In the genomic region with DNA sequence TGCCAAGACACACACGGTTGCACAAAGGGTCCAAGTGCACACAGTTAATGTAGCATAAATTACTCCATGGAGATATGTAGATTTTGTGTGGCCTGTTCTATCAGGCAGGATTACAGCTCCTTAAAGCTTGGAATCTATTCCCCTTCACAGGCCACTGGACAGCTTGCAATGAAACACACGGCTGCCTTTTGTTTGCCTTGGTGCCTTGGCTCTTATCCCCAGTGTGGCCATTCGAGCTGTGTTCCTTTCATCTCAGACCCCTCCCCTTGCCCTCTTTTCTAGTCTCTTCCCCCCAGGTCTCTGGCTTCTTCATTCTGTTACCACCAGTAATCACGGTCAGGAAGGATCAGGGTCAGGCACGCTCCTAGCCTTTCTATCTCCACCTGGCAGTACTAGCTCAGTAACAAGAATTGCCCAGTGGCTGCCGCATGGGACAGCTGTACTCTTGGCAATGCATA, we compare ENCODE assay signal across 15 mouse cellular contexts.
A peak's percentile ranks its signal among the peaks of the same experiment; 100 is the strongest.
DNase-seq lines count a peak whose midpoint lies in the region; ATAC-seq lines count a peak whose summit lies in the region.
"Had no signal": no experiment of that assay in that cellular context is flagged by ENCODE, and none has a peak within 500 bp of the region (broad histone marks: within the 10 kb centered on the region; RNA-seq: fewer than 3 reads in every experiment).

No protein-coding gene starts in this region.

- peak; percentile 58 for DNase-seq in heart, embryonic 10.5 days (ENCODE audit: low spot score)
- DNase-seq in heart, postnatal 4 days: no peak
- DNase-seq in neural tube, embryonic 10.5 days (ENCODE audit: extremely low spot score, low spot score): no peak
- no peak for DNase-seq in ovary, postnatal 10 days (ENCODE audit: low spot score)
- DNase-seq in gastrocnemius, postnatal 36 days: no peak
- DNase-seq in adrenal gland, postnatal 10 days: no peak
- DNase-seq: layer of hippocampus, adult 9-11 months; right cerebral cortex, postnatal 4 days; thymus, postnatal 4 days had no signal

- intact Hi-C loops in gastrocnemius, postnatal 36 days (cut with DNase I): no loop called here

- no peaks in the 10 kb centered on the region for H3K9me3 ChIP-seq in heart, embryonic 10.5 days
- no peaks in the 10 kb centered on the region for H3K9me3 ChIP-seq in neural tube, embryonic 12.5 days
- H3K9me3 ChIP-seq in forebrain, embryonic 16.5 days (ENCODE audit: control insufficient read depth, low read length): no peaks in the 10 kb centered on the region
- H3K9me3 ChIP-seq: embryonic facial prominence, embryonic 15.5 days; intestine, embryonic 15.5 days; limb, embryonic 10.5 days; stomach, embryonic 15.5 days had no signal

- H3K4me2 ChIP-seq in neural tube, embryonic 12.5 days (replicated peaks): no peak overlapping the region
- H3K4me2 ChIP-seq in forebrain, embryonic 16.5 days (ENCODE audit: low read length): no peak overlapping the region
- H3K4me2 ChIP-seq: embryonic facial prominence, embryonic 15.5 days; intestine, embryonic 15.5 days; stomach, embryonic 15.5 days had no signal

- peaks cover 33% of the 10 kb centered on the region for H3K4me1 ChIP-seq in heart, embryonic 10.5 days
- H3K4me1 ChIP-seq in neural tube, embryonic 12.5 days: no peaks in the 10 kb centered on the region
- H3K4me1 ChIP-seq in forebrain, embryonic 16.5 days (replicated peaks; ENCODE audit: control insufficient read depth, insufficient read depth, low read length): peaks cover 5% of the 10 kb centered on the region; the same call in 1 of the 2 replicates
- H3K4me1 ChIP-seq: embryonic facial prominence, embryonic 15.5 days; intestine, embryonic 15.5 days had no signal

- peak; percentile 8; the same call in 1 of the 2 replicates for ATAC-seq in neural tube, embryonic 12.5 days (ENCODE audit: low FRiP score, low read depth)
- ATAC-seq in forebrain, embryonic 16.5 days: peak; percentile 73
- ATAC-seq: intestine, embryonic 15.5 days had no signal

- no peaks in the 10 kb centered on the region for H3K36me3 ChIP-seq in heart, embryonic 10.5 days
- H3K36me3 ChIP-seq in neural tube, embryonic 12.5 days: no peaks in the 10 kb centered on the region
- no peaks in the 10 kb centered on the region for H3K36me3 ChIP-seq in forebrain, embryonic 16.5 days (ENCODE audit: control insufficient read depth, insufficient read depth)
- H3K36me3 ChIP-seq: embryonic facial prominence, embryonic 15.5 days; intestine, embryonic 15.5 days; limb, embryonic 10.5 days; stomach, embryonic 15.5 days had no signal

- 79% methylated on average over 6 of the region's 6 CpGs for WGBS in heart, embryonic 10.5 days
- WGBS in neural tube, embryonic 12.5 days: 49% methylated on average over 6 of the region's 6 CpGs
- 19% methylated on average over 6 of the region's 6 CpGs for WGBS in forebrain, embryonic 16.5 days

- H3K9ac ChIP-seq in neural tube, embryonic 12.5 days: no peak overlapping the region
- H3K9ac ChIP-seq in forebrain, embryonic 16.5 days (replicated peaks; ENCODE audit: low read depth, low read length): no peak overlapping the region
- H3K9ac ChIP-seq: embryonic facial prominence, embryonic 15.5 days; intestine, embryonic 15.5 days; stomach, embryonic 15.5 days had no signal

- H3K27me3 ChIP-seq in heart, embryonic 10.5 days (ENCODE audit: insufficient read depth, poor library complexity, severe bottlenecking): no peaks in the 10 kb centered on the region
- no peaks in the 10 kb centered on the region for H3K27me3 ChIP-seq in neural tube, embryonic 12.5 days (replicated peaks)
- H3K27me3 ChIP-seq in forebrain, embryonic 16.5 days (replicated peaks; ENCODE audit: control insufficient read depth, insufficient read depth, low read length): no peaks in the 10 kb centered on the region
- H3K27me3 ChIP-seq: embryonic facial prominence, embryonic 15.5 days; intestine, embryonic 15.5 days; stomach, embryonic 15.5 days had no signal

- no peak overlapping the region for H3K27ac ChIP-seq in heart, embryonic 10.5 days
- no peak overlapping the region for H3K27ac ChIP-seq in neural tube, embryonic 12.5 days
- H3K27ac ChIP-seq in forebrain, embryonic 16.5 days (ENCODE audit: low read length): no peak overlapping the region
- H3K27ac ChIP-seq: embryonic facial prominence, embryonic 15.5 days; intestine, embryonic 15.5 days; limb, embryonic 10.5 days; stomach, embryonic 15.5 days had no signal

- H3K4me3 ChIP-seq in heart, embryonic 10.5 days: no peak overlapping the region
- no peak overlapping the region for H3K4me3 ChIP-seq in neural tube, embryonic 12.5 days
- H3K4me3 ChIP-seq in forebrain, embryonic 16.5 days (replicated peaks; ENCODE audit: low read length): no peak overlapping the region
- H3K4me3 ChIP-seq: embryonic facial prominence, embryonic 15.5 days; intestine, embryonic 15.5 days; limb, embryonic 10.5 days; stomach, embryonic 15.5 days had no signal
